Mouse (Mus musculus) cerebellum, postnatal 14 days (tissue): Measurements from ENCODE around the gene Oosp1.

Experiments
- DNase-seq, 2 experiments: peaks; one replicate each; pipeline ENCODE4 v3.0.0; 2021; ENCODE audit warnings: mixed read lengths in 2 of 2

The Oosp1 gene

DNA sequence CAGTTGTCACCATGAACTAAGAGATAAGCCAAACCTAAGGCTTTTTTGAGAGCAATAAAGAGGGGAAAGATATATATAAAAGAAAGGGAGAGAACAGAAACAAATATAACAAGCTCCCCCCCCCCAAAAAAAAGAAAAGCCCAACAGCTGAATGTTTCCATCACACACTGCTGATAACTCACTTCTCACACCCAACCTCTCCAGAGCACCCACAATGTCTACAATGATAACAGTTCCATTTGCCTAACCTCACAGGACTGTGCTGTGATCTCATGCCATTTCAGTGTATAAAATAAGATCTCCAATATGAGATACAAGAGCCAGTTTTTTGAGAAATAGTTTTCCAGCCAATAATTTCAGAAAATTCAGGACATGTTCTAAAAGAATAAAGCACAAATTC is 73.0 kb downstream of the Oosp1 start:
- no peak for DNase-seq
